Mouse (Mus musculus) lung, postnatal 0 days (tissue): Measurements from ENCODE around the gene Tll1.

ENCODE experiments used
- CTCF ChIP-seq: IDR thresholded peaks from 2 replicates; pipeline ENCODE4 v1.5.1; 2016; ENCODE audit warnings: antibody characterized with exemption, mild to moderate bottlenecking
- EP300 ChIP-seq: IDR thresholded peaks from 2 replicates; pipeline ENCODE4 v1.6.1; 2016; ENCODE audit warnings: antibody characterized with exemption, mild to moderate bottlenecking, control low read depth

- TF ChIP-seq CTCF (no peak), EP300 (no peak)
These were observed 175.2 kb downstream of the Tll1 start for GRCm38 (mm10) chr8:64030672-64031385.
